ENCODE assay signal across 8 mouse cellular contexts in the genomic region with DNA sequence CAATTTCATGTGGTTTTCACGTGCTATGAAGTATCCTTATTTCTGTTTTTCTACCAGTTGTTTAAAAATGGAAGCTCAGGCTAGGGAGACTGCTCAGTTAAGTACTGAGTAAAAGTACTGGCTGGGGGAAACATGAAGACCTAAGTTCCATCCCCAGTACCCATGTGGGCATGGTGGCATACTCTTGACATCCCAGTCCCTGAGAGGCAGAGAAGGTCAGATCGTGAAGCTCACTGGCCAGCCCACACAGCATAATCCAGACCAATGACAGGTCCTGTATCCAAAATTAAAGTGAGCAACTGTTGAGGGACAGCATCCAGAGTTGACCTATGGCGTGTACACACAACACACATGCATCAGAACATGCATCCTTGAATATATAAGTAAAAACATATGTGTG. TPM values are rescaled to one million over a fixed set of nuclear protein-coding genes. Genes with fewer than 3 reads are reported as not detected.
DNase-seq lines count a peak whose midpoint lies in the region; ATAC-seq and TF ChIP-seq lines count a peak whose summit lies in the region.

No protein-coding gene starts in this region.

- WGBS in forebrain, embryonic 10.5 days = 82% methylated on average over 3 of the region's 3 CpGs
- 77% methylated on average over 3 of the region's 3 CpGs for WGBS in forebrain, postnatal 0 days
- 71% methylated on average over 3 of the region's 3 CpGs for WGBS in kidney, embryonic 15.5 days
- 71% methylated on average over 3 of the region's 3 CpGs for WGBS in embryonic facial prominence, embryonic 12.5 days
- 83% methylated on average over 3 of the region's 3 CpGs for whole genome bisulfite sequencing in midbrain, embryonic 11.5 days

- no peak for DNase-seq in forebrain, embryonic 10.5 days (ENCODE audit: extremely low spot score, low spot score)
- DNase-seq in forebrain, postnatal 0 days = no peak
- DNase-seq in kidney, postnatal 25 days = no peak
- peak; percentile 85 for DNase-seq in midbrain, embryonic 11.5 days (ENCODE audit: low spot score, missing footprints)
- no peak for DNase-seq in adrenal gland, postnatal 10 days
- no peak for DNase-seq in ovary, postnatal 36 days (ENCODE audit: low spot score)

- H3K36me3 ChIP-seq in forebrain, embryonic 10.5 days (replicated peaks) = peaks cover 13% of the 10 kb centered on the region
- H3K36me3 ChIP-seq in forebrain, postnatal 0 days (ENCODE audit: insufficient read depth) = no peaks in the 10 kb centered on the region
- H3K36me3 ChIP-seq in kidney, embryonic 15.5 days = peaks cover 10% of the 10 kb centered on the region
- peaks cover 5% of the 10 kb centered on the region; the same call in 1 of the 2 replicates for H3K36me3 ChIP-seq in embryonic facial prominence, embryonic 12.5 days
- peaks cover 5% of the 10 kb centered on the region; the same call in 1 of the 2 replicates for H3K36me3 ChIP-seq in midbrain, embryonic 11.5 days (ENCODE audit: control insufficient read depth, insufficient read depth, low read length)

- no peaks in the 10 kb centered on the region for H3K27me3 ChIP-seq in forebrain, embryonic 10.5 days (ENCODE audit: poor library complexity, severe bottlenecking)
- H3K27me3 ChIP-seq in forebrain, postnatal 0 days (ENCODE audit: insufficient read depth, low read length) = no peaks in the 10 kb centered on the region
- no peaks in the 10 kb centered on the region for H3K27me3 ChIP-seq in kidney, embryonic 15.5 days
- no peaks in the 10 kb centered on the region for H3K27me3 ChIP-seq in embryonic facial prominence, embryonic 12.5 days
- H3K27me3 ChIP-seq in midbrain, embryonic 11.5 days (ENCODE audit: control insufficient read depth, insufficient read depth, low read length) = no peaks in the 10 kb centered on the region

- ATAC-seq in forebrain, postnatal 0 days = no peak
- ATAC-seq in kidney, embryonic 15.5 days (replicated peaks; ENCODE audit: low FRiP score) = no peak
- ATAC-seq in embryonic facial prominence, embryonic 12.5 days (ENCODE audit: insufficient number of reproducible peaks, insufficient read depth, low FRiP score, low TSS enrichment) = no peak
- no peak for ATAC-seq in midbrain, embryonic 11.5 days (ENCODE audit: low FRiP score)

- H3K9me3 ChIP-seq in forebrain, embryonic 10.5 days = peaks cover 5% of the 10 kb centered on the region; the same call in 1 of the 2 replicates
- no peaks in the 10 kb centered on the region for H3K9me3 ChIP-seq in forebrain, postnatal 0 days (ENCODE audit: low read length)
- H3K9me3 ChIP-seq in kidney, embryonic 15.5 days (replicated peaks) = no peaks in the 10 kb centered on the region
- H3K9me3 ChIP-seq in embryonic facial prominence, embryonic 12.5 days = no peaks in the 10 kb centered on the region
- H3K9me3 ChIP-seq in midbrain, embryonic 11.5 days (ENCODE audit: control insufficient read depth, low read length) = no peaks in the 10 kb centered on the region

- H3K27ac ChIP-seq in forebrain, embryonic 10.5 days = peak overlapping the region; percentile 97; the same call in 1 of the 2 replicates
- no peak overlapping the region for H3K27ac ChIP-seq in forebrain, postnatal 0 days (ENCODE audit: low read depth, low read length)
- no peak overlapping the region for H3K27ac ChIP-seq in kidney, embryonic 15.5 days
- no peak overlapping the region for H3K27ac ChIP-seq in embryonic facial prominence, embryonic 12.5 days
- no peak overlapping the region for H3K27ac ChIP-seq in midbrain, embryonic 11.5 days (ENCODE audit: low read depth, low read length)

- H3K9ac ChIP-seq in forebrain, postnatal 0 days = no peak overlapping the region
- H3K9ac ChIP-seq in kidney, embryonic 15.5 days = no peak overlapping the region; the same call in 1 of the 2 replicates
- H3K9ac ChIP-seq in embryonic facial prominence, embryonic 12.5 days = no peak overlapping the region
- H3K9ac ChIP-seq in midbrain, embryonic 11.5 days (ENCODE audit: low read length) = no peak overlapping the region

- TF ChIP-seq CTCF in forebrain, postnatal 0 days (IDR thresholded peaks at IDR 0.05; ENCODE audit: low read depth) = no peak

- no peak overlapping the region for H3K4me2 ChIP-seq in forebrain, postnatal 0 days (ENCODE audit: low read depth)
- H3K4me2 ChIP-seq in kidney, embryonic 15.5 days = peak overlapping the region; percentile 73
- H3K4me2 ChIP-seq in embryonic facial prominence, embryonic 12.5 days (replicated peaks) = peak overlapping the region; percentile 90
- peak overlapping the region; percentile 61 for H3K4me2 ChIP-seq in midbrain, embryonic 11.5 days

- peak overlapping the region; percentile 79 for H3K4me3 ChIP-seq in forebrain, embryonic 10.5 days
- no peak overlapping the region for H3K4me3 ChIP-seq in forebrain, postnatal 0 days (ENCODE audit: low read depth, low read length)
- peak overlapping the region; percentile 59; the same call in 1 of the 2 replicates for H3K4me3 ChIP-seq in kidney, embryonic 15.5 days (replicated peaks)
- no peak overlapping the region; the same call in 1 of the 2 replicates for H3K4me3 ChIP-seq in embryonic facial prominence, embryonic 12.5 days
- H3K4me3 ChIP-seq in midbrain, embryonic 11.5 days (ENCODE audit: low read depth, low read length) = no peak overlapping the region

- H3K4me1 ChIP-seq in forebrain, embryonic 10.5 days = peaks cover 37% of the 10 kb centered on the region
- peaks cover 3% of the 10 kb centered on the region; the same call in 1 of the 2 replicates for H3K4me1 ChIP-seq in forebrain, postnatal 0 days (ENCODE audit: insufficient read depth)
- H3K4me1 ChIP-seq in kidney, embryonic 15.5 days = peaks cover 49% of the 10 kb centered on the region
- peaks cover 12% of the 10 kb centered on the region; the same call in 1 of the 2 replicates for H3K4me1 ChIP-seq in embryonic facial prominence, embryonic 12.5 days
- H3K4me1 ChIP-seq in midbrain, embryonic 11.5 days (ENCODE audit: control insufficient read depth, insufficient read depth, low read length) = peaks cover 2% of the 10 kb centered on the region; the same call in 1 of the 2 replicates

RNA-seq across cellular contexts. Expression of a gene that starts 1.5 kb away (rescaled TPM):
- polyA plus RNA-seq in forebrain, embryonic 10.5 days (2016; fragmentation: Nextera tagmentation; extraction: Ambion mirVana) = 24.5 and 26.8 TPM in 2 replicates
- total RNA-seq in forebrain, postnatal 0 days (2014; rRNA removed) = 8.0 and 9.1 TPM in 2 replicates
- polyA plus RNA-seq in forebrain, postnatal 0 days (2015; fragmentation: Nextera tagmentation; extraction: Ambion mirVana) = 5.1 and 5.9 TPM in 2 replicates
- 17.1 and 18.4 TPM in 2 replicates for polyA plus RNA-seq in kidney, embryonic 15.5 days (2015; fragmentation: Nextera tagmentation; extraction: Ambion mirVana)
- 10.2 and 12.3 TPM in 2 replicates for polyA plus RNA-seq in embryonic facial prominence, embryonic 12.5 days (2016; fragmentation: Nextera tagmentation; extraction: Ambion mirVana)
- 15.1 and 15.4 TPM in 2 replicates for polyA plus RNA-seq in midbrain, embryonic 11.5 days (2014; fragmentation: Nextera tagmentation; extraction: Ambion mirVana)
- total RNA-seq in adrenal gland, postnatal 10 days (2021) = 10 to 100 TPM; 10.4 to 10.5 TPM

Comparison
In these comparisons a context has a peak if more than half of its experiments do, and no peak if none do; other contexts are left out.
1. H3K4me3 ChIP-seq: peak in forebrain, embryonic 10.5 days (single experiment) and kidney, embryonic 15.5 days (single experiment); none in forebrain, postnatal 0 days (single experiment), embryonic facial prominence, embryonic 12.5 days (single experiment) and midbrain, embryonic 11.5 days (single experiment).